Mouse (Mus musculus) ES-CJ7 (cell line): Measurements from ENCODE around the gene Olfr1014.

ENCODE experiments used
- DNase-seq: peaks from one replicate; pipeline ENCODE4 v3.0.0; 2011; ENCODE audit warnings: low read depth, low spot score

The Olfr1014 gene

DNA sequence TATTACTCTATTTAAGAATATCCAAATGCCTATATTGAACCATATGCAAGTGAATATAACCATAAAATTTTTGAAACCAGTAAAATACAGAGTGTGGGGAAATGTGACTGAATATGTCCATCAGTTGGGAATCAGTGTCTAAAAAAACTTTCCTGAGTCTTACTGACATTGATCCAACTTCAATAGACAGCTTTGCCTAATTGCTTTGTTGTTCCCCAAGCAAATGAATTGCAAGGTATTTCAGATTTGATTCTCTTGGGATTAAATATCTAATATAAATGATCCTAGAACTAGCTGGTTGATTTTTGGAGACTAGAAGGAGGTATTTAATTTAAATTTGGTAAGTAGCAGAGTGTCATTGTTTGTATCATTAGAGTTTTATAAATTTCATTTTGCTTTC lies at the start of gene Olfr1014:
Gene Olfr1014 (plus strand): TSS at position 301 of the 400 bp plus-strand sequence.
- DNase-seq: no peak

DNA sequence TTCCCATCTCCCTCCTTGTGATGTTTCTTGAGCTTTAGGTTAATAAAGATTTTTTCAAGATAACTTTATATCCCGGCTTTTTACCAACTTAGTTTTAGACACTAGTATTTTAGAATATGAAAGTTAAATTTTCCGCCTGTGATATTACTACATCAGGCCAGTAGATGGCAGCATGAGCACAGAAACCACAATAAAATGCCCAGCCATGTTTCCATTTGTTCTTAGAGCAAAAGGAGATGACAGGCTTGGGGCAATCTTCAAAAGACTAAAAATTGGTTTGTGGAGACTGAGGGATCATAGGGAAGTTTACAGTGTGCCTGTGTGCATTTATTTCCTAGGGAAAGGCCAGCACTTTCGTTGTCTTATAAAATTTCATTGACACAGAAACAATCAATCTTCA lies 46.7 kb upstream of the Olfr1014 start:
- DNase-seq: peak; percentile 17

DNA sequence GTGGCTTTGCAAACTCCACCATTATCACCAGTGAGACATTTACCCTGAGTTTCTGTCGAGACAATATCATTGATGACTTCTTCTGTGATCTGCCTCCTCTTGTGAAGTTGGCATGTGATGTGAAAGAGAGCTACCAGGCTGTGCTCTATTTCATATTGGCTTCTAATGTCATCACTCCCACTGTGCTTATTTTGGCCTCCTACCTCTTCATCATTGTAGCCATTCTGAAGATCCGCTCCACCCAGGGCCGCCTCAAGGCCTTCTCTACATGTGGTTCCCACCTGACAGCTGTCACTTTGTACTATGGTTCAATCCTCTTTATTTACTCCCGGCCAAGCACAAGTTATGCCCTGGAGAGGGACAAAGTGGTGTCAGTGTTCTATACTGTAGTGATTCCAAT lies 18.7 kb upstream of the Olfr1014 start:
- DNase-seq: no peak

DNA sequence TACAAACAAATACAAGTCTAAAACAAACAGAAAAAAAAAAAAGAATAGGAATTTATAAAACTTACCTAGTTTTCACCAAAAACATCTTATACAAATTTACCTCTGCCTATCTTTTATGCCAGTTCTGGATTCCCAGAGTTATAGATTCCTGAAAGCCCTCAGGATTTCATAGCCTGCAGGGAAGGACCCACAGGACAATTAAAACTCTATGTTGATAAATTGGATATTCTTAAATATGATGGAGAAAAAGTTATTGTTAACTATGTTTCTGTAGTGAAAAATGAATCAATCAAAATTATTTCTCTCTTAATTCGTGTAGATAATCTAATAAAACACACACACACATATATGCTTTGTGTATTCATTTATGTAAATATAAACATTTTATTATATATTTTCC lies 9.8 kb upstream of the Olfr1014 start, which contains the start of gene Olfr1012:
Gene Olfr1012 (minus strand): TSS at position 101 of the 400 bp plus-strand sequence.
- DNase-seq: no peak

DNA sequence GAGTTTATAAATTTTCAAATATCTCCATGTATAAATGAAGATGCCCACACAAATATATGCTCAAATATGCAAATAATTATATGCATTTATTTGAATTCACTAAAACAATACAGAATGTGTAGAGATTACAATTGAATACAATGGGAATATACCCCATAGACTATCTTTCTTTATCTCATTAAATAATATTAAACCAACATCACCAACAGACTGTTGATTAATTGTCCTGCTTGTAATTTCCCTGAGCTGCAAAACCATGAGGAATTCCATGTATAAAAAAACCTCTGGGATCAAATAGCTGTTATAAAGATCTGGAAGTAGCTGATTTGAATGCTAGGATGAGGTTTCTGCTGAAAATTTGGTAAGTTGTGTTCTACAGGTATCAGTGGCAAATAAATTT lies 5.7 kb upstream of the Olfr1014 start, which contains the start of gene Olfr1013:
Gene Olfr1013 (plus strand): TSS at position 301 of the 400 bp plus-strand sequence.
- no peak for DNase-seq

DNA sequence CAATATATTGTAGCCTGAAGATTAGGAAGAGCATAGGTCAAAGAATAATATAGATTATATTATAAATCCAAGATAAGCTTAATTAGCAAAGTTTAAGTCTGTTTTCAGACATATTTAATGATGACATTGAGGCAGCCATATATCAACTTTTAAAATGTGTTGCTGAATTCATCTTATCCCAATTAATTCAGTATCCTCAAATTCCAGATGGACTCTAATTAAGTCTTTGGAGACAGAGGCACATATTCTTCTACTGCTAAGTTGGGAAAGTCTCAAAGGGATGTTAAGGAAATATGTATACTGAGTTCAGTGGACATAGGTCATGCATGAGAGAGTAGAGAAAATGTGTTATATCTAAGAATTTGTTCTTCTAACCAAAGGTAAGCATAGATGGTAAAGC lies 9.2 kb downstream of the Olfr1014 start, which contains the start of gene Olfr1015:
Gene Olfr1015 (plus strand): TSS at position 301 of the 400 bp plus-strand sequence.
- DNase-seq: no peak

DNA sequence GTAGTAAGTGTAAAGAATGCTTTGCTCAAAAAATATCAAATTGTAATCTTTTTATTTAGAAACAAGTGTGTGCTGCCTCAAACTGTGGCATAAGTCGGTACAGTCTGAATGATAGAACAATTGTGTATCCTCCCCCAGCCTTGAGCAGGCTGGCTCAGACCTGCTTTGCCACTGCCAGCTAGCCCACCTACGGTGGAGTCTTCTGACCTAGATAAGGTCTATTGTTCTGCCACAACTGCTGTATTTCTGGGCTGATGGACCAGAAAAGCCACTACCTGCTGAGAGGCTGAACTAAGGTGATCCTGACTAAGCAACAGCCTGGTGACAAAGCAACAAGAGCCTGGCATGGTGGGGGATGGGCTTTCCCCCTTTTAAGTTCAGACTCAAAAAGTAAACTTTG lies 19.8 kb downstream of the Olfr1014 start:
- peak; percentile 19 for DNase-seq

DNA sequence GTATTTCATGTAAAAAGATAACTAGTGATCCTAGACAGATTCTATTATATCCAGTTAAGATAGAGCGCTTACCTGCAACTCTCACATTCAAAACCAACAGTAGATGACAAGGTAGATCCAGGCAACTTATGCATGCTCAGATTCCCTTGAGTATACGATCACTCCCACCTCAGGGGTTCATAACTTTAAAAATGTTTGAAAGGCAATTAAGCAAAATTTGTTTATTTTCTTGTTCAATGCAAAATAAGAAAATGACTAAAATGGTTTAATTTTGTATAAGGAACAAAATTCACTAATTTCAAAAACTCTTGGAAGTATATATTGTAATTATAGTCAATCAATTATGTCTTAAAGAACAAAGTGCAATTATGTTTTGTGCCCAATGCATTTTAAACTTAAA lies 29.9 kb downstream of the Olfr1014 start, which contains the start of gene Olfr1016:
Gene Olfr1016 (minus strand): TSS at position 101 of the 400 bp plus-strand sequence.
- no peak for DNase-seq

DNA sequence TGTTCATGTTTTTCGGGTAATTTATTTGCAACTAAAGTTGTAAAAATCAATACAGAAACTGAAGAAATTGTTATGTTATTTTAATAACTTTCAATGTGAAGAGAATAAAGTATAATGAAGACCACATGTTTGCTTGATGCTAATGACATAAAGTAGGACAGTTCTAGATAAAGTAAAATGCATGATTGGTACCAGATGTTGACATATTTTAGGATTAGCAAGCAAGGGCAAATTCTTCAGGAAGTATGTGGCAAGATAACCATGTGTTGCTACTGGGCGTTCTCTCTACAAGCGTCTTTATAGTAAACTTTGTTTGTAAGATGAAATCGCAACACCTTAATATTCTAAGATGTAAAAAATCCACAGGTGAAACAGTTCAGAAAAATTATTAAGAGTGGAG lies 32.0 kb downstream of the Olfr1014 start:
- DNase-seq: no peak

DNA sequence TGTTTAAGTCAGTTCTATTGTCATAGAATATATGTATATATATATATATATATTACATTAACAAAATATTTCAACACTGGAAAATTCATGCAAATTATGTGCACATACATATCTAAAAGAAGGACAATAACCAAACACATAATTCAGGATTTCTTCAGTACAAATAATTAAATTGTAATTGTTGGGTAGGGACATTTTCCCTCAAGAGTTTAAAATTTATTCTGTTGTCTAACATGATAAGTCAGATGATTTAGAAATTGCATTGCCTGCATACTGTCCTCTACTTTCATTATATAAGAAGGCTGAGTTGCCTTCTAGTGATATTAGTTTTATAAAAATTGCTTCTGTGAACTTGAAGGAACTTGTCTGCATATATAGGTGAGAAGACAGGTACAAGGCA lies 45.7 kb downstream of the Olfr1014 start, which contains the start of gene Olfr1018:
Gene Olfr1018 (plus strand): TSS at position 301 of the 400 bp plus-strand sequence.
- no peak for DNase-seq
